Mouse (Mus musculus): ENCODE results near the gene Myl12a.
A peak's percentile ranks its signal among the peaks of the same experiment; 100 is the strongest.

The Myl12a gene

DNA sequence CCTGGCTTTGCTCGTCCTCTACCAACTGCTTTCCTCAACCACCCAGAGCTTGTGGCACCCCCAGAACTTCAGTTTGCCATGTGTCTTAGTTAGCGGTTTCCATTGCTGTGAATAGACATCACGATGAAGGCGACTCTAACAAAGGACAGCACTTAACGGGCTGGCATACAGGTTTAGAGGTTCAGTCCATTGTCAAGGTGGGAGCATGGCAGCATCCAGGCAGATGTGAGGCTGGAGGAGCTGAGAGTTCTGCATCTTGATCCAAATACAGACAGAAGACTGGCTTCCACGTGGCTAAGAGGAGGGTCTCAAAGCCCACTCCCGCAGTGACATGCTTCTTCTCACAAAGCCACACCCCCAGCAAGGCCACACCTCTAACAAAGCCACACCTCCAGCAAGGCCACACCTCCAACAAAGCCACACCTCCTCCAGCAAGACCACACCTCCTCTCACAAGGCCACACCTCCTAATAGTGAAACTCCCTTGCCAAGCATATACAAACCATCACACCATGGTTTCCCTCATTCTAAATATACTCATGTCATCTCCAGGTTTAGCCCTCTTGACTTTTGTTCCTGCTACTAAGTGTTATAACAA, 8.1 kb upstream of the Myl12a start:
- no peak for DNase-seq (ENCODE audit: low spot score in 2 of 2)

DNA sequence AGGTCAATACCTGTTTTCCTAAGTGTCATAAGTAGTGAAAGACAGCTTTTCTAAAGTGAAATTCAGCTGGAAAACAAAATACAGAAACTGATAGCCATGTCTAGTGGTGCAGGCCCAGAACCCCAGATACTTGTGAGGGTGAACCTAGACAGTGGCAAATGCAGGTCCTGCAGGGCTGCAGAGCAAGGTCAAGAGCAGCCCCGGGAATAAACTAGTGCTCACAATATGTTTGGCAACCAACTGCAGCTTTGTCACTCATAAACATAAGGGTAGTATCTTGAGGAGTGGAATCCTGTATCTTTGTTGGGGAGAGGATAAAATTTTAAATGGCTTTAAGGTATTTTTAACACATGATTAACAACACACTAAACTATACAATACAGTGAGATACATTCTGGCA, 7.1 kb upstream of the Myl12a start:
- no peak for DNase-seq (ENCODE audit: low spot score in 2 of 2)

GRCm38 (mm10) chr17:71008676-71009075, 6.0 kb upstream of the Myl12a start:
- DNase-seq (ENCODE audit: low spot score in 2 of 2): no peak

- no peak for DNase-seq (ENCODE audit: low spot score in 2 of 2)
These were observed 4.3 kb upstream of the Myl12a start for GRCm38 (mm10) chr17:71006976-71007375.

DNA sequence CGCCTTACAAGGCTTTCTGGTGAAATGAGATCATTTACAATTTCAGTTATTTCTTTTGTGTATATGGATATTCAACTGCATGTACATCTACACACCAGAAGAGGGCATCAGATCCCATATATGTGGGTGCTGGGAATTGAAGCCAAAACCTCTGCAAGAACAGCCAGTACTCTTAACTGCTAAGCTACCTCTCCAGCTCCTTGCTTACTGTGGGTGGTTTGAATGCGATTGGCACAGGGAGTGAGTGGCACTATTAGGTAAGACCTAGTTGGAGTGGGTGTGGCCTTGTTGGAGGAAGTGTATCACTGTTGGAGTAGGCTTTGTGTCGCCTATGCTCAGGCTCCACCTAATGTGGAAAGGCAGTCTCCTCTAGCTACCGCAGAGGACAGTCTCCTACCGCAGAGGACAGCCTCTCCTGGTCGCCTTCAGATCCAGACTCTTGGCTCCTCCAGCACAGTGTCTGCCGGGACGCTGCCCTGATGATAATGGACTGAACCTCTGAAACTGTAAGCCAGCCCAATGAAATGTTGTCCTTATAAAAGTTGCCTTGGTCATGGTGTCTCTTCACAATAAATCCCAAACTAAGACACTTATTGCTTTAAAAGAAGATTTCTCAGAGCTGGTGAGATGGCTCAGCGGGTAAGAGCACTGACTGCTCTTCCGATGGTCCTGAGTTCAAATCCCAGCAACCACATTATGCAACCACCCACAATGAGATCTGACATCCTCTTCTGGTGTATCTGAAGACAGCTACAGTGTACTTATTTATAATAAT, 1.7 kb upstream of the Myl12a start:
- DNase-seq (ENCODE audit: low spot score in 2 of 2): no peak

- no peak for DNase-seq (ENCODE audit: low spot score in 2 of 2)
These were observed 1.0 kb upstream of the Myl12a start for GRCm38 (mm10) chr17:71003721-71004120.

- DNase-seq (ENCODE audit: low spot score in 2 of 2): no peak
These were observed 434 bp upstream of the Myl12a start for GRCm38 (mm10) chr17:71003112-71003511.

- DNase-seq (ENCODE audit: low spot score in 2 of 2): peak; percentile 95 to 96
These were observed 466 bp downstream of the Myl12a start, which contains the start of gene Myom1 for GRCm38 (mm10) chr17:71002081-71002743. Myom1 (plus strand) TSS chr17:71002633.

GRCm38 (mm10) chr17:71001699-71002080, 988 bp downstream of the Myl12a start:
- peak; percentile 28 to 32 for DNase-seq (ENCODE audit: low spot score in 2 of 2)

- no peak for DNase-seq (ENCODE audit: low spot score in 2 of 2)
These were observed 1.6 kb downstream of the Myl12a start for GRCm38 (mm10) chr17:71001067-71001466.

GRCm38 (mm10) chr17:71000255-71000654, 2.4 kb downstream of the Myl12a start:
- no peak for DNase-seq (ENCODE audit: low spot score in 2 of 2)

DNA sequence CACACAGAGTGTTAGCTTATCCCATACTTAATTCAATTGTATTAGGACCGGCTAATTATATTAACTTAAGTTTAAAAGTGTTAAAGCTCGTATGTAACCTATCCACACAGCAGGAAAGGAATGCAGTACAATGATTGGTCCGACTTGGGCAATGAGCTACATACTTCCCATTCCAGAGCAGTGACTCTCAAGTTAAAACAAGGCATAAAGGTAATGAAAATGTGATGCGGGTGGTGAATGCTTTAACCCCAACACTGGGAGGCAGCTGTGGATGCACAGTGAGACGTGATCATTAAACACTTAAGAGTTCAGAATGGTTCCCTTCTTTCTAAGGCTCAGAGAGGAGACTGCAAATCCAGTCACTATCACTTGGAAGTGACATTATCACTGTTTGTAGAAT, 3.5 kb downstream of the Myl12a start:
- no peak for DNase-seq (ENCODE audit: low spot score in 2 of 2)

DNA sequence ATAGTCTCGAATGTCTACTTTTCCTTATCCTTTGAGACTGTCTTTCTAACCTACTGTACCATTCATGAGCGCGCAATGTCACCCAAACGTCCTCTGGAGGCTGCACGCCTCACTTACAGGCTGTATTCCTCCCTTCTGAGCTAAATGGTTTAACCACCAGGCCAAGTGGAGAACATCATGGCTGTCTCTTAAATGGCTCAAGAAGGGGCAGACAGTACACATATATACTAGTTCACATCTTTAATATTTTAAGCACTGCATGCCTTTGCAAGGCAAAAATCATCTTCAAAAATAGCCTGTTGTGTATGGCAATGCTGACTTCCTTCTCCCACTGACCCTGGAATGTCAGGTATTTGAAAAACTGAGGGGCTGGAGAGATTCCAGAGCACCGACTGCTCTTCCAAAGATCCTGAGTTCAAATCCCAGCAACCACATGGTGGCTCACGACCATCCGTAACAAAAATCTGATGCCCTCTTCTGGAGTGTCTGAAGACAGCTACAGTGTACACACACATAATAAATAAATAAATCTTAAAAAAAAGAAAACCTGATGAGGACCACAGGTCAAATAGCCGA, 4.2 kb downstream of the Myl12a start:
- no peak for DNase-seq (ENCODE audit: low spot score in 2 of 2)

DNA sequence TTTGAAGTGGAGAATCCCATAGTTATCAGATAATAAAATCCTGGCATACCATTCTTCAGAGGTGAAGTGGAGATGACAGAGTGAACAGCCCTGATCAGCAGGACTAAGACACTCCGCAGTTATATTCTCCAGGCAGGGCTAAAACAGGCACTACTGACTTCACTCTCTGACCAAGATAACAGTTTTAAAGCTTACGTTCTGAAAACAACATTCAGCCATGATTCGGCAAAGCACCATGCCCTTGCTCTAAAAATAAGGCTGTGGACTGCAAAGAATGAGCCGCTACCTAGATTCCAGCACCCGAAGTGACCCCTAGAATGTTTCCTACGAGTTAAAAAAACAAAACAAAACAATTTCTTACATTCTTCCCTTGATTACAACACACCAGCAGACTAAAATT, 4.8 kb downstream of the Myl12a start:
- DNase-seq (ENCODE audit: low spot score in 2 of 2): no peak

GRCm38 (mm10) chr17:70995551-70995950, 7.1 kb downstream of the Myl12a start:
- DNase-seq (ENCODE audit: low spot score in 2 of 2): no peak

- no peak for DNase-seq (ENCODE audit: low spot score in 2 of 2)
These were observed 8.0 kb downstream of the Myl12a start for GRCm38 (mm10) chr17:70994671-70995070.

- no peak for DNase-seq (ENCODE audit: low spot score in 2 of 2)
These were observed 9.3 kb downstream of the Myl12a start for GRCm38 (mm10) chr17:70993385-70993807.

DNA sequence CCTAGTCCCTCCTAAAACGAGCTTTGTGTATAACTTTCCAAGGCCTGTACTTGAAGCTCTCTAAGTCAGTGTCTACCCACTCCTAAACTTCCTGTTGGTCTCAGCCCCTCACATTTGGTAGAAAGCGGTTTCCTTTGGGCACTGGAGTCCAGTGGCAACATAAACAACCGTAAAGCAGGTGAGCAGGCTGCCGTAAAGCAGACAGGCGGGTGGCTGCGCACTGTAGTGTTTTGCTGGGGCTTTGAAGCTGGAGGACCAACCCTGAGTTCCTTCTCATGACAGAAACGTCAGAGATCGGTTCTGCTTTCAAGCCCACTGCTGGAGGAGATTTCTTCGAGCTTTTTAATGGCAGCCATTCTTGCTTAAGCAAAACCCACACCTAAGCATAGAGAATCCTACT, 10.0 kb downstream of the Myl12a start:
- DNase-seq (ENCODE audit: low spot score in 2 of 2): no peak

- no peak for DNase-seq (ENCODE audit: low spot score in 2 of 2)
These were observed 10.7 kb downstream of the Myl12a start for GRCm38 (mm10) chr17:70991706-70992625.

- peak; percentile 60 to 66 for DNase-seq (ENCODE audit: low spot score in 2 of 2)
These were observed 12.0 kb downstream of the Myl12a start for GRCm38 (mm10) chr17:70990403-70991303.

Measured in right cerebral cortex, postnatal 36 days (tissue).